Mouse (Mus musculus) testis, postnatal 14 days (tissue): ENCODE data around the gene Mlh3.

Experiments used
- DNase-seq: peaks from one replicate; pipeline ENCODE4 v3.0.0; 2021; ENCODE audit warnings: low spot score

Mlh3 gene

DNA sequence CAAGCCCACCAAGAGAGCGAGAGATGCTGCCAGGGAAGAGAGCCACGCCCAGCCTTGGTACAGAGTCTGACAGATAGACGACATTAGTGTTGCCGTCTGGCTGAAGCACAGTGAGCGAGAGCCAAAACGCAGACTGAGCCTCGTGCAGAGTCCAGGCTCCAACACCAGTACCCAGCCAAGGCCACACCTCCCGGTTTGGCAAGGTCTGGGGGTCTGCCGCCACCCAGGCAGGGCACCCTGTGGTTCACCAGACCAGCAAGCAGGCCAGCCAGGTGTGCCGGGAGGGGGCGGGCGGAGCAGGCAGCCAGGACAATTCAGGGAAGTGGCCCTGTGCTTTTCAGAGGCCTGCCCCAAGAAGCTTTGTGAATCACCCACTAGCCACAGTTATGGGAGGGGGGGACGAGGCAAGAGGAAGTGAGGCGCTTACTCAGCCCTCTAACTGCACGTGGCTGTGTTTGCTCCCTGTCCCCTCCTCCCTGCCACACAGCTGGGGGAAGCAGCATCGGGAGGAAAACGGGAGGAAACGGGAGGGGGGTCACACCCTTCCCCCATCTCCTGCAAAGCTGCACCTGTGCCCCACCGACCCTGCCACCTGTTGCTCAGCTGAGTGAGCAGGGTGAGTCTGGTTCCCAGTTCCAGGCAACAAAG is 77.8 kb downstream of the Mlh3 start:
- no peak for DNase-seq

DNA sequence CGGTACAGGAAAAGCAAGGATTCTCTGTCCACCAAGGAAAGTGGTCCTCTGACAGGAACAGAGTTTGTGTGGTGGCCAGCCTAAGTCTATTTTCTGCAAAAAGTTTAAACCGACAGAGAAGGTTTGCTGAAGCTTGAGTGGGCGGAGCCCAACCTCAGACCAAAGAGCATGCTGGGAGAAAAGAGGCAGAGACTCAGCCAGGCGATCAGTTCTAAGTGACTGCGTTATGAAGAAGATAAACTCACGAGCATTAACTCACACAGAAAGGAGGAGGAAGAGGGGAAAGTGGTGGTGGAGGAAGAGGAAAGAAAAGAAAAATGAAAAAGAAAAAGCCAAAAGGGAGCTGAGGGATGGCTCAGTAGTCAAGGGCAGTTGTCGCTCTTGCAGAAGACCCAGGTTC is 80.1 kb downstream of the Mlh3 start:
- no peak for DNase-seq

DNA sequence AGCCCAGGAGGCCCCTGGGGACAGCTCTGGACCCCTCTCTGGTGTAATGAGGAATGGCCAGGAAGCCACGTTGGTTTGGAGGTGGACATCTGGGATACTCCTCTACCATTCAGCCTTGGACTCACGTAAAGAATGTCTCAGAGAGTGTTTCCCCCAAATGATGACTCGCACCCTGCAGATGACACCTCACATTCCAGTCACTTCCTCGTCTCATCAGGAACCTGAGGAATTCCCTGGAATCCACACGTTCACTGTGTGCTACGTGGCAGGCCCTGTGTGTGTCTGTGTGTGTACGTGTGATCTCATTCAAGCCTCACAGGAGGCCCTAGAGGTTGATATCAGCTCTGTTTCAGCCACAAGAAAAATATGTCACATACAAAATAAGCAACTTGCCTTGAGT is 84.0 kb downstream of the Mlh3 start:
- DNase-seq: no peak

DNA sequence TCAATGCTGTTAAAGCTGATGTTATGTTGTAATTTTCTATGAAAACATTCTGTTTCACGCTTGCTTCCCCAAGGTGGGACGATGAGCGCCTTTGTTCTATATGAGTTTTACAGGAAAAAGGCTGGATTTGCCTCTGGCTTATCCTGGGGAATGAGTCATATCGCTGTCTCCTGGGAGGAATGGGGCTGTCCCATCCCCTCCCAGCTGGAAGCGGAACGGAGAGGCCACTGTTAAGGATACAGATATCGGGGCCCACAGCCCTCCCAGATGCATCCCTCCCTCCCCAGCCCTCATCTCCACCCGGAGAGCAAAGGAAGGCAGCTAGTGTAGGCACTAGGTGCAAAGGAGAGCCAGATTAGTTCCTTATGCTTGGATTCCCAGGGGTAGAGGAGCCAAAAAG is 84.6 kb downstream of the Mlh3 start:
- DNase-seq: no peak
